Mouse (Mus musculus) midbrain, postnatal 0 days (tissue): ENCODE measurements around the gene Stxbp5. TPM values are rescaled to one million over a fixed set of nuclear protein-coding genes. Genes with fewer than 3 reads are reported as not detected.
A peak's percentile ranks its signal among the peaks of the same experiment; 100 is the strongest.
"Not testable (repeated sequence)": the region's sequence is repeated elsewhere in the genome, so short reads cannot be mapped to it uniquely, and the experiment has no call there.

ENCODE experiments used
- ATAC-seq: fragments of 200-750 bp; cut with Nextera tagmentation; 2 replicates; pipeline ENCODE4 v1.8.0; 2017; ENCODE audit warnings: moderate number of reproducible peaks, mild to moderate bottlenecking, moderate TSS enrichment, moderate library complexity; ENCODE audit not compliant: low FRiP score
- DNase-seq: peaks from one replicate; pipeline ENCODE4 v3.0.0-alpha.2; 2015; ENCODE audit warnings: low spot score
- H3K27ac ChIP-seq: fragments of 300-500 bp; sonication (generic); 2 replicates; pipeline ENCODE4 v1.5.1; 2014; ENCODE audit warnings: low read depth, mild to moderate bottlenecking, low read length, mixed read lengths
- H3K27me3 ChIP-seq: fragments of 300-500 bp; sonication (generic); 2 replicates; pipeline ENCODE4 v1.6.1; 2014; ENCODE audit warnings: low read length, control low read depth, mixed read lengths; ENCODE audit not compliant: insufficient read depth
- H3K36me3 ChIP-seq: fragments of 300-500 bp; sonication (generic); 2 replicates; pipeline ENCODE4 v1.6.1; 2014; ENCODE audit warnings: low read length, control low read depth, mixed read lengths; ENCODE audit not compliant: insufficient read depth
- H3K4me1 ChIP-seq: fragments of 300-500 bp; sonication (generic); 2 replicates; pipeline ENCODE4 v1.6.1; 2014; ENCODE audit warnings: mild to moderate bottlenecking, control low read depth, antibody characterized with exemption, low read length, mixed read lengths; ENCODE audit not compliant: insufficient read depth
- H3K4me2 ChIP-seq: fragments of 300-500 bp; sonication (generic); 2 replicates; pipeline ENCODE4 v1.6.1; 2014; ENCODE audit warnings: low read depth, mild to moderate bottlenecking, low read length, mixed read lengths; ENCODE audit not compliant: poor library complexity, severe bottlenecking
- H3K4me3 ChIP-seq: fragments of 300-500 bp; sonication (generic); 2 replicates; pipeline ENCODE4 v1.5.1; 2014; ENCODE audit warnings: low read depth, mild to moderate bottlenecking, low read length, moderate library complexity
- H3K9ac ChIP-seq: fragments of 300-500 bp; sonication (generic); replicated peaks from 2 replicates; pipeline ENCODE4 v1.6.1; 2014; ENCODE audit warnings: mild to moderate bottlenecking, low read length, moderate library complexity, mixed read lengths; ENCODE audit not compliant: poor library complexity, severe bottlenecking
- H3K9me3 ChIP-seq: fragments of 300-500 bp; sonication (generic); 2 replicates; pipeline ENCODE4 v1.6.1; 2016; ENCODE audit warnings: low read length, control low read depth
- CTCF ChIP-seq: IDR thresholded peaks from 2 replicates; pipeline ENCODE4 v1.5.1; 2016; ENCODE audit warnings: antibody characterized with exemption, mild to moderate bottlenecking
- WGBS: fragments of 180-500 bp; shearing (Covaris S2); extraction: QIAGEN DNeasy Blood & Tissue Kit; methylation state at CpG from one replicate; pipeline ENCODE4 v1.1.7; 2014; 5-methylcytosine and 5-hydroxymethylcytosine counted together
- polyA plus RNA-seq: library from polyadenylated mRNA; unstranded; fragments of >200 nt; fragmentation: Nextera tagmentation; extraction: Ambion mirVana; gene quantifications from 2 replicates; pipeline ENCODE4 v1.2.1, GENCODE M21; 2015
- total RNA-seq: library from RNA; depleted of rRNA; stranded (reverse); fragments of >200 nt; gene quantifications from 2 replicates; pipeline ENCODE4 v1.2.3, GENCODE M21; 2014

Gene Stxbp5
- total and polyA plus RNA-seq, 2 experiments from 2014 or later, result 8.0 to 52.7 TPM

DNA sequence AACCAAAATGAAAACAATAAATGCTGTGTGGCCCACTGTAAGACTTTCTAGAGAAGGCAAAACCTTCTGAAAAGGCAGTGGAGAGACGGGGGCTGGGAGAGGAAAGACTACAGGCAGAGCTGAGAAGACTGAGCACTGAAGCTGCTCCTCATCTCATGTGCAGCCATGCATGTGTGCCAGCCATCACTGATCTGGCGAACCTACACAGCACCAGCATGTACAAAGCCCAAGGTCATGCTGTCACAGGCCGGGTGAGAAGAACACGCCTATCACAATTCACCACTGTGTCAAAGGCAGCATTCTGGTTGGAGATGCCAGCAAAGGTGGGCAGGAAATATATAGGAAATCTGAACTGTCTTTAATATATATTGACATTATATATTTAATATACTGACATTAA, 12.2 kb downstream of the Stxbp5 start:
- no peak overlapping the region for H3K9ac ChIP-seq
- TF ChIP-seq CTCF, result no peak
- H3K9me3 ChIP-seq, result no peaks in the 10 kb centered on the region
- WGBS, result 81% methylated on average over 4 of the region's 4 CpGs
- H3K36me3 ChIP-seq, result no peaks in the 10 kb centered on the region
- DNase-seq (no peak), ATAC-seq (no peak)
- no peaks in the 10 kb centered on the region for H3K4me1 ChIP-seq
- no peak overlapping the region for H3K4me2 ChIP-seq
- H3K27ac ChIP-seq, result no peak overlapping the region
- no peaks in the 10 kb centered on the region for H3K27me3 ChIP-seq
- no peak overlapping the region for H3K4me3 ChIP-seq

DNA sequence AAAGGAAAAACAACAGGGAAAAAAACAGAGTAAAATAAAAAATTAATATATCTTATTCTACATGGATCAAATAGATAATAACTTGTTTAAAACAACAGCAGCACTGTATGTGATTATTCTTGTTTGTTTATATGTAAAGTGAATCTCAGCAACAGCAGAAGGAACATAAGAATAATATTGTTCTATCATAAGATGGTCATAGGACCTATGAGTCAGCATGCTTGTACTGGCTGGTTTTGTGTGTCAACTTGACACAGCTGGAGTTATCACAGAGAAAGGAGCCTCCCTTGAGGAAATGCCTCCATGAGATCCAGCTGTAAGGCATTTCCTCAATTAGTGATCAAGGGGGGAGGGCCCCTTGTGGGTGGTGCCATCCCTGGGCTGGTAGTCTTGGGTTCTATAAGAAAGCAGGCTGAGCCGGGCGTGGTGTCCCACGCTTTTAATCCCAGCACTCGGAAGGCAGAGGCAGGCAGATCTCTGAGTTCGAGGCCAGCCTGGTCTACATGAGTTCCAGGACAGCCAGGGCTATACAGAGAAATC, 19.0 kb downstream of the Stxbp5 start:
- not testable (repeated sequence) for H3K9me3 ChIP-seq, H3K4me1 ChIP-seq, DNase-seq, H3K27ac ChIP-seq, ATAC-seq, H3K4me3 ChIP-seq, H3K27me3 ChIP-seq, H3K9ac ChIP-seq, H3K4me2 ChIP-seq, H3K36me3 ChIP-seq
- WGBS, result 92% methylated on average over 5 of the region's 5 CpGs

- Histone ChIP-seq H3K27me3 (no peaks in the 10 kb centered on the region), H3K9me3 (no peaks in the 10 kb centered on the region), H3K4me2 (no peak overlapping the region), H3K27ac (no peak overlapping the region), H3K9ac (no peak overlapping the region), H3K36me3 (no peaks in the 10 kb centered on the region), H3K4me1 (no peaks in the 10 kb centered on the region), H3K4me3 (no peak overlapping the region)
- DNase-seq, result no peak
- no peak for TF ChIP-seq CTCF
- ATAC-seq, result no peak
- WGBS, result 80% methylated on average over 6 of the region's 6 CpGs
Measured at GRCm38 (mm10) chr10:9880070-9880728, 20.7 kb downstream of the Stxbp5 start.

- WGBS, result 83% methylated on average over 6 of the region's 6 CpGs
- Histone ChIP-seq H3K4me3 (no peak overlapping the region), H3K4me2 (no peak overlapping the region), H3K36me3 (no peaks in the 10 kb centered on the region), H3K27me3 (no peaks in the 10 kb centered on the region), H3K4me1 (no peaks in the 10 kb centered on the region), H3K9ac (no peak overlapping the region), H3K9me3 (no peaks in the 10 kb centered on the region), H3K27ac (no peak overlapping the region)
- TF ChIP-seq CTCF, result no peak
- DNase-seq (no peak), ATAC-seq (no peak)
Measured at GRCm38 (mm10) chr10:9878821-9879489, 21.9 kb downstream of the Stxbp5 start.

DNA sequence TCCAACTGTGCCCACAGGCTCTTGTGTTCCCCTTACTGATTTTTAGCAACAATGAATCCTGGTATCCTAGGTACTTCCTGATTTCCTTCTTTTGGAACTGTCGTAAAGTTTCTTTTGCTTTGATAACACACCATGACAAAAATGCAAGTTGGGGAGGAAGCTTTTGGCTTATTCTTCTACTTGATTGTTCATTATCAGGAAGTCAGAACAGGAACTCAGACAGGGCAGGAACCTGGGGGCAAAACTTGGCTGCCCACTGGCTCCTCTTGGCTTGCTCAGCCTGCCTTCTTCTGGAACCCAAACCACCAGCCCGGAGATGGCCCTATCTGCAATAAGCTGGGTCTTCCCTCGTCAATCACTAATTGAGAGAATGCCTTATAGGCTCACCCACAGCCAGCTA, 25.0 kb downstream of the Stxbp5 start:
- WGBS, result 88% methylated on average over 3 of the region's 3 CpGs
- Histone ChIP-seq H3K4me1 (no peaks in the 10 kb centered on the region), H3K4me3 (no peak overlapping the region), H3K36me3 (no peaks in the 10 kb centered on the region), H3K4me2 (no peak overlapping the region), H3K27ac (no peak overlapping the region), H3K27me3 (no peaks in the 10 kb centered on the region), H3K9me3 (no peaks in the 10 kb centered on the region), H3K9ac (no peak overlapping the region)
- ATAC-seq, result no peak
- TF ChIP-seq CTCF, result no peak
- no peak for DNase-seq

DNA sequence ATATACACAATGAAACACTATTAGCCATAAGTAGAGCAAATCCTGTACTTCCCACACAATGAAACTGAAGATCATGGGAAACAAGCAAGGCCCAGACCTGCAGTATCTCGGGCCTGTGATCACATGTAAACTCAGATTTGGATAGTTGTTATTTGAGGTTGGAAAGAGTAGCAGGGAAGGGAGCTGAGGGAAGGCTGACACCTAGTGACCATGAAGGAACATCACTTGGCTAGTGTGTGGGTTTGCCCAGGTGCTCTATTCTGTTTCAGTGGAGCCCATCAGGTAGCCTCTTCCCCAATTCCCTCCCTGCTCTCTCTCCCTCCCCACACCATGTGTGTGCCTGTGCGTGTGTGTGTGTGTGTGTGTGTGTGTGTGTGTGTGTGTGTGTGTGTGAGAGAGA, 28.7 kb downstream of the Stxbp5 start:
- Histone ChIP-seq H3K27me3 (no peaks in the 10 kb centered on the region), H3K4me2 (no peak overlapping the region), H3K4me1 (no peaks in the 10 kb centered on the region), H3K36me3 (no peaks in the 10 kb centered on the region), H3K9ac (no peak overlapping the region), H3K27ac (no peak overlapping the region), H3K9me3 (no peaks in the 10 kb centered on the region), H3K4me3 (no peak overlapping the region)
- ATAC-seq, result no peak
- 87% methylated on average over 2 of the region's 2 CpGs for WGBS
- peak; percentile 61 for TF ChIP-seq CTCF
- no peak for DNase-seq
